Mouse (Mus musculus) myocyte (in vitro differentiated cells): ENCODE measurements around the gene Gm11146. TPM values are rescaled to one million over a fixed set of nuclear protein-coding genes. Genes with fewer than 3 reads are reported as not detected.

Experiments used
- H3K27me3 ChIP-seq: one replicate; pipeline ENCODE4 v1.6.1; 2011; ENCODE audit not compliant: control insufficient read depth, insufficient read depth, insufficient read length
- H3K36me3 ChIP-seq: one replicate; pipeline ENCODE4 v1.6.1; 2011; ENCODE audit not compliant: control insufficient read depth, insufficient read depth
- H3K4me2 ChIP-seq: one replicate; pipeline ENCODE4 v1.6.1; 2011; ENCODE audit warnings: low read depth, control low read depth
- H3K4me3 ChIP-seq: one replicate; pipeline ENCODE4 v1.5.1; 2011; ENCODE audit warnings: mild to moderate bottlenecking, control low read depth, moderate library complexity
- H3K79me2 ChIP-seq: one replicate; pipeline ENCODE4 v1.6.1; 2011; ENCODE audit not compliant: control insufficient read depth, insufficient read depth
- H3ac ChIP-seq: one replicate; pipeline ENCODE4 v1.6.1; 2011; ENCODE audit not compliant: control insufficient read depth, insufficient read length
- CEBPB ChIP-seq: IDR thresholded peaks from 2 replicates; pipeline ENCODE4 v1.6.1; 2011; ENCODE audit warnings: mild to moderate bottlenecking, moderate library complexity; ENCODE audit not compliant: poor library complexity, insufficient read depth, severe bottlenecking
- E2F4 ChIP-seq: IDR thresholded peaks from one replicate; pipeline ENCODE4 v1.6.1; 2011; ENCODE audit warnings: mild to moderate bottlenecking, control low read depth, moderate library complexity; ENCODE audit not compliant: insufficient read depth
- MAX ChIP-seq: IDR thresholded peaks from one replicate; pipeline ENCODE4 v1.6.1; 2011; ENCODE audit warnings: low read depth, mild to moderate bottlenecking, control low read depth
- MYOD1 ChIP-seq, 3 experiments: IDR thresholded peaks; one replicate each; pipeline ENCODE4 v1.6.1; 2011; ENCODE audit warnings: control low read depth in 2 of 3, low read depth in 2 of 3, mild to moderate bottlenecking in 2 of 3, moderate library complexity in 1 of 3; ENCODE audit not compliant: insufficient read length in 2 of 3, control insufficient read depth in 1 of 3
- MYOG ChIP-seq, 3 experiments: IDR thresholded peaks; one replicate each; pipeline ENCODE4 v1.6.1; 2011; ENCODE audit warnings: control low read depth in 2 of 3, low read depth in 2 of 3, mild to moderate bottlenecking in 2 of 3; ENCODE audit not compliant: insufficient read length in 2 of 3, control insufficient read depth in 1 of 3, insufficient read depth in 1 of 3
- POLR2A ChIP-seq: IDR thresholded peaks from one replicate; pipeline ENCODE4 v1.6.1; 2011; ENCODE audit warnings: low read depth, mild to moderate bottlenecking, control low read depth, moderate library complexity; ENCODE audit not compliant: insufficient read length
- POLR2AphosphoS2 ChIP-seq: IDR thresholded peaks from one replicate; pipeline ENCODE4 v1.6.1; 2011; ENCODE audit warnings: low read depth, control low read depth; ENCODE audit not compliant: insufficient read length
- REST ChIP-seq: IDR thresholded peaks from one replicate; pipeline ENCODE4 v1.6.1; 2011; ENCODE audit warnings: mild to moderate bottlenecking, control low read depth, moderate library complexity; ENCODE audit not compliant: insufficient read depth, insufficient read length
- SRF ChIP-seq: IDR thresholded peaks from one replicate; pipeline ENCODE4 v1.6.1; 2011; ENCODE audit warnings: low read depth; ENCODE audit not compliant: control insufficient read depth, insufficient read length
- TCF12 ChIP-seq: IDR thresholded peaks from one replicate; pipeline ENCODE4 v1.6.1; 2011; ENCODE audit warnings: mild to moderate bottlenecking, control low read depth; ENCODE audit not compliant: poor library complexity, insufficient read depth, severe bottlenecking
- TCF3 ChIP-seq: IDR thresholded peaks from one replicate; pipeline ENCODE4 v1.6.1; 2011; ENCODE audit warnings: low read depth, control low read depth; ENCODE audit not compliant: insufficient read length
- USF1 ChIP-seq: IDR thresholded peaks from one replicate; pipeline ENCODE4 v1.6.1; 2011; ENCODE audit warnings: low read depth, mild to moderate bottlenecking, control low read depth, moderate library complexity
- polyA plus RNA-seq: library from polyadenylated mRNA; unstranded; fragments of >200 nt; fragmentation: generic; extraction: Trizol; gene quantifications from one replicate; pipeline ENCODE4 v1.2.1, GENCODE M21; 2012; ENCODE audit warnings: missing spikeins

Gm11146 gene
- polyA plus RNA-seq, 1 experiment, result not detected

DNA sequence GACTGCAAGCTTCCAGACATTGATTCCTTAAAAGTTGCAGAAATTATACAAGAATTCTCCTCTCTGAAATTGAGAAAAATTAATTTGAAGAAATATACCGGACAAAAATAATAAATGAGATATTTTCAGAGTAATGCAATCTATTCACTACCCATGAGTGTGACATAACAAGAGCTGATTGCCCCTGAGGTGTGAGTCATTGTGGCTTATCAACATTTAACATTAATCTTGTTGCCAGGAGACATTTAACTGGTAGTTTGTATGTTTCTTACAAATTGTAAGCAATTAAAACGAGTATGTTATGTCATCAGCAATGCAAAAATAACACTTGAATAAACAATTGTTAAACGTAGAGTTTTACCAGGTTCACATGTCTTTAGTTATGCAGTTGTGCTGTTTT is 33.5 kb downstream of the Gm11146 start:
- peaks cover 4% of the 10 kb centered on the region for H3K79me2 ChIP-seq
- H3K4me2 ChIP-seq, result no peak overlapping the region
- H3K36me3 ChIP-seq, result no peaks in the 10 kb centered on the region
- H3K27me3 ChIP-seq, result no peaks in the 10 kb centered on the region
- no peak overlapping the region for H3K4me3 ChIP-seq
- no peak overlapping the region for H3ac ChIP-seq
- no peak for TF ChIP-seq REST
- TF ChIP-seq CEBPB, result no peak
- TF ChIP-seq TCF12, result no peak
- no peak for TF ChIP-seq MAX
- no peak for TF ChIP-seq TCF3
- TF ChIP-seq MYOD1 (IDR thresholded peaks at IDR 0.05; ENCODE audit: control insufficient read depth in 1 of 3, insufficient read length in 2 of 3, low read depth in 2 of 3), result no peak
- no peak for TF ChIP-seq MYOG (IDR thresholded peaks at IDR 0.05; ENCODE audit: control insufficient read depth in 1 of 3, insufficient read depth in 1 of 3, insufficient read length in 2 of 3, low read depth in 2 of 3)
- no peak for TF ChIP-seq SRF
- TF ChIP-seq USF1, result no peak
- TF ChIP-seq POLR2A, result no peak
- TF ChIP-seq E2F4, result no peak
- TF ChIP-seq POLR2AphosphoS2, result no peak

DNA sequence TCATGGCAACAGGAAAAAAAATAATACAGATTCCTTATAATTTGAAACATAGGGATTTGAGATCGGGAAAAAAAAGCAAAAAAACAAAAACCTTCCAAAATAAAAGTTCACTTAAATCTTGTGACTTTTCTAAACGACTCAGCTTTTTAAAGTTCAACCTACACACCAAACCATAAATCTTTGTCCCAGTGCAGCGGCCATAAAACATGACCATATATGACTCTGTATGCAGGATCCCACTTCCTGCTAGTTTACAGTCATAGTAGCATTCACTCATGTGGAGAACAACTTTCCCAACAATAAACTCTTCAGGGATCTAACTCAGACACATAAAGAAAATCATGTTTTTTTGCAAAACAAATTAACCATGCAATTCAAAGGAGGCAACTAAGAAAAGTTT is 39.0 kb downstream of the Gm11146 start:
- no peaks in the 10 kb centered on the region for H3K27me3 ChIP-seq
- peaks cover 4% of the 10 kb centered on the region for H3K79me2 ChIP-seq
- H3K36me3 ChIP-seq, result no peaks in the 10 kb centered on the region
- TF ChIP-seq TCF3, result no peak
- TF ChIP-seq USF1, result no peak
- TF ChIP-seq CEBPB, result no peak
- no peak for TF ChIP-seq POLR2A
- no peak for TF ChIP-seq SRF
- TF ChIP-seq MYOD1 (IDR thresholded peaks at IDR 0.05; ENCODE audit: control insufficient read depth in 1 of 3, insufficient read length in 2 of 3, low read depth in 2 of 3), result no peak
- no peak overlapping the region for H3ac ChIP-seq
- H3K4me3 ChIP-seq, result no peak overlapping the region
- no peak overlapping the region for H3K4me2 ChIP-seq

DNA sequence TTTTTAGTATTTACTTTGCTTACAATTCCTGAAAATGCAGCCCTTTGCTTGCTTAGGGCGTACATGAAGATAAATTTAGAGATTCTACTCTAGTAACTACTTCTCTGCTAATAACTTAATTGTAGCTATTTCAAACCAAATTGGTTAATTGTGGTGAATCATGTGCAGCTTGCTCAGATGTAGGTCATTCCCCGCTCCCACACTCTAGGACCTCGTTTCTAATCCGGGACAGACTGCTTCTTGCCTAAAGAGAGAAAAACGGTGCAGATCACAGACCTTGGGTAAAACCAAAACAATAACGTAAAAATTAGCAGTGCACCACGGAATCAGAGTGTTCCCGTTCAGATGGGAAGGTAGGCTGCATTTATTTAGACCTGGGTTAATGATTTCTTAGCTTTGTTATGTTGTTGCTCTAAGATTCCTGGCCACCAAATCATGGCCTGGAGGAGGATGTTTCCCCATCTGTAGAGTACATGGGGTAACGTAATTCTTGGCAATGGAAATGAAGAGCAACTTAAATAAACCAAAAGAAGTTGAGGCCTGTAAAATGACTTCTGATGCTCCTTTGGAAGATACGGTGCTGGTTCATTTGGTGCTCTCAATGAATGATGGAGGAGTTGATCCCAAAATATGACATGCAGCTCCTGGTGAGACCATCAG is 45.3 kb downstream of the Gm11146 start:
- H3K27me3 ChIP-seq, result no peaks in the 10 kb centered on the region
- no peak overlapping the region for H3K4me2 ChIP-seq
- no peak overlapping the region for H3K4me3 ChIP-seq
- TF ChIP-seq USF1 (no peak), REST (no peak), TCF3 (no peak), POLR2AphosphoS2 (no peak), SRF (no peak), TCF12 (no peak), MAX (no peak), CEBPB (no peak), MYOG (IDR thresholded peaks at IDR 0.05; ENCODE audit: control insufficient read depth in 1 of 3, insufficient read depth in 1 of 3, insufficient read length in 2 of 3, low read depth in 2 of 3) (no peak)
- no peaks in the 10 kb centered on the region for H3K79me2 ChIP-seq
- H3K36me3 ChIP-seq, result no peaks in the 10 kb centered on the region
- no peak overlapping the region for H3ac ChIP-seq

DNA sequence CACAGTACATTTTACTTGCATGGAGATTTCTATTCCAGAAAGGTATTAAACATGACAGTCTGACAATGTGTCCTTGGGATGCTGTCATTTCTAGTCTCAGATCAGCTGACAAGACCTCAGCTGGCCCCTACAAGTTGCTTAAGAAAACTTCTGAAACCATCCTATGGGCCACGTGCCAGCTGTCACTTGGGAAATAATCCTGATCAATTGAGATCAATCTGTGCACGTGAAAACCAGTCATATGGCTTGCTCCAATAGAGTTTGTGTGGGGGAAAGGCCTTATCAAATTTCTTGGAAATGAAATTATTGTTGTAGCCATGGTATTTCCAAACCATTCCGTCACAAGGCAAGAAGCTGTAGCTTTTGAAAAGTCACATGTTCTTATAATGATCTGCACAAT is 50.8 kb downstream of the Gm11146 start:
- Histone ChIP-seq H3ac (no peak overlapping the region), H3K27me3 (no peaks in the 10 kb centered on the region), H3K4me3 (no peak overlapping the region), H3K79me2 (no peaks in the 10 kb centered on the region), H3K4me2 (no peak overlapping the region), H3K36me3 (no peaks in the 10 kb centered on the region)
- TF ChIP-seq MYOD1 (IDR thresholded peaks at IDR 0.05; ENCODE audit: control insufficient read depth in 1 of 3, insufficient read length in 2 of 3, low read depth in 2 of 3), result no peak
- no peak for TF ChIP-seq MYOG (IDR thresholded peaks at IDR 0.05; ENCODE audit: control insufficient read depth in 1 of 3, insufficient read depth in 1 of 3, insufficient read length in 2 of 3, low read depth in 2 of 3)
- no peak for TF ChIP-seq E2F4
- no peak for TF ChIP-seq MAX
- no peak for TF ChIP-seq REST
- TF ChIP-seq SRF, result no peak
- no peak for TF ChIP-seq CEBPB
- TF ChIP-seq POLR2A, result no peak
- no peak for TF ChIP-seq USF1
- TF ChIP-seq TCF3, result no peak
